Mouse (Mus musculus) kidney, postnatal 10 days (tissue): ENCODE data around the gene Arl4c.

Experiments
- DNase-seq: peaks from one replicate; pipeline ENCODE4 v3.0.0; 2021; ENCODE audit warnings: mixed read lengths

Gene Arl4c

DNA sequence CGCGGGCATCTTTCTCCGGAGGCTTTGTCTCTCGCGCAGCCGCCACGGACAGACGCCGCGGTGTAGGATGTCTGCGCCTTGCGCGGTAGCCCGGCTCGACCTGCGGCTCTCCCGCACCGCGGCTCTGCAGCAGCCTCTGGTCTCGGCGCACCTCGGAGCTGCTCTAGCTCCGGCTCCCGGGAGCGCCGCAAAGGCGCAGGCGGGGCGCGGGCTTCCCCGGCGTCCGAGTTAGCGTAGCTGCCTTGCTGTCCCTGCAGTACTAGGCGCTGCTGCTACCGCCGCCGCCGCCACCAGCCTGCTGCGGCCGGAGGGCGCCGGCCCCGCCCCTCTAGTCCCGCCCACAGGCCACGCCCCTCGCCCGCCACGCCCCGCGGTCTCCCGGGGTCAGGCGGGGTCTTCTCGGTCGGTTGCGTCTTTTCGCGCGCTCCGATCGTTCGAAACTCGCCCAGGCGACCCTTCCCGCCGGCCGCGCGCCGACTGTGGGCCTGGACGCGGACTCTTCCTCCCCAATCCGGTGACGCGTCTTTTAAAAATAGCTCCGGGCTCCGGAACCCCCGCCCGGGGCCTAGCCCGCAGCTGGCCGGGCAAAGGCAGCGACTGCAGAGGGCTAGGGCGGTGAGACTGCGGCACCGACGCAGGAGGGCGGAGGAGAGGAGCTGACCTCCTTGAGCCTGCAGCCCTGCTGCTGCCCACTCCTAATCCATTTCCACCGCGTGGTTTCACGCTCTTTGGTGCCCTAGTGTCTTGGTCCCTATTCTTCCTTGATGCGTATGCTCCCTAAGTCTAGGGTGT lies at the start of gene Arl4c:
TSS of gene Arl4c (minus strand) at position 352 of the 792 bp plus-strand sequence.
- peak; percentile 91 for DNase-seq

DNA sequence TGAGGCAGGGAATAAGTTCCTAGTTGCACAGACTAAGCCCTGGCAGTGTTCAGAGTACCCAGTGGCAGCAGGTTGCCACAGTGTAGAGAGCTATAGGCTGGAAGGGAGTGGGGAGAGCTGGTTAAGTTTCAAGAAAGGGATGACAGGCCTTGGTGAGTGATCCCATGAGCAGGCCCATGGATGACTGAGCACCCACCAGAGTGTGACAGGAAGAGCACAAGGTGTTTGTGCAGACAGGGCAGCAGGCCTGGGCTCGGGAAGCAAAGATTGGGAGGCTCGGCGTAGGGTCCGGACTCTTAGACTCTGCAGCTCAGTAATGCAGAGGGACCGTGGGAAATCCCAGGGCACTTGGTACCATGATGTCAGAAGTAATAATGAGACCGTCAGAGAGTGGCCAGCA lies 49.3 kb upstream of the Arl4c start:
- DNase-seq, result peak; percentile 66

DNA sequence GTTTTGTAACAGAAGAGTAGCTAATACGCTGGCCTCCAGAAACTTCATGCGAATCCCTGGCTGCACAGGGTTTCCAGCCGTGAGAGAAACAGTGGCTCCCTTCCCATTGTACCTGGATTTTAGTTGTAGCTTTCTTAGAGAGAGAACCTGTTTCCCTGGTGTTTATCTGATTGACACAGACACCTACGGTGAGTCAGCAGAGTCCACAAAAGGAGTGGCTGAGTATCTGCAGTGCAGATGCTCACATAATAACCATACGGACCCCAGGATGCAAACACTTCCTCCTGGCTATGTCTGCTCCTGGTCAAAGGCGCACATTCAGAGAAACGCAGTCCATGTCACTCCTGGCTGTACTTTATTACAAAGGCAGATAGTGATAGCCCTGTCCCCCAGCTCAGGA lies 48.6 kb upstream of the Arl4c start:
- no peak for DNase-seq

- DNase-seq, result peak; percentile 56
Measured at GRCm38 (mm10) chr1:88750126-88750525, 48.1 kb upstream of the Arl4c start.

DNA sequence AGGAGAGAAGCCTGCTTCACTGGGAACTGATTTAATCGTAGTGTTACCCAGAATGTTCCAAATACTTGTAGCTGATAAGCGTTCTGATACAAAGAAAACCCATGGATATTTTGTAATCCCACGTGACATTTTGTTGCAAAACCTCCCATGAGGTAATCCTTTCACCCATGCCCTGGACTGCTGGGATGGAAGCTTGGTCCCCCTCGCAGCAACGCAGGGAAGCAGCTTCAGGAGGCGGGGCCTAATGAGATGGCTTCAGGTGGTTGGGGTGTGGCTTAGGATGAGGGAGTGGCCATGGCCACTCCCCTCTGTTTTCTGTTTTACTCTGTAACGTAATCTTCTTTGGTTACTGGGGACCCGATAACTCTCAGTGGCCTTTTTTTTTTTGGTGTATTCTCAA lies 47.1 kb upstream of the Arl4c start:
- no peak for DNase-seq

DNA sequence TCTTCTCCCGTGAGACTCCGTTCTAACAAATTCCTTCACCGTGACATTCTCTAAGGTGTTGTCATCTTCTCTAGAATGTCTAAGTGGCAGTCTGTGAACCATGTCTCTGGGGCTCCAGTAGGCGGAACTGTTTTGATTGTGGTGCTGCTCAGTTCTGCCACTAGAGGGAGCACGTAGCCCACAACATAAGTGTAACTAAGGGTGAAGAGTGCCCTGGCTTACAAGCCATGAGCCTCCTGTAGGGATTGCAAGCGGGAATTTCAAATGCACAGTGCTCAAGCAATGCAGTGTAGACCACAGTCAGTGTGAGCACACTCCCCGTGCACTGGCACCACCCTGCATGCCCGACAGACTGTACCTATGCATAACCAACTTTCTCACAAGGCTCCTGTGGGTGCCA lies 43.2 kb upstream of the Arl4c start:
- DNase-seq, result peak; percentile 88

- no peak for DNase-seq
Measured at GRCm38 (mm10) chr1:88744261-88744660, 42.2 kb upstream of the Arl4c start.

DNA sequence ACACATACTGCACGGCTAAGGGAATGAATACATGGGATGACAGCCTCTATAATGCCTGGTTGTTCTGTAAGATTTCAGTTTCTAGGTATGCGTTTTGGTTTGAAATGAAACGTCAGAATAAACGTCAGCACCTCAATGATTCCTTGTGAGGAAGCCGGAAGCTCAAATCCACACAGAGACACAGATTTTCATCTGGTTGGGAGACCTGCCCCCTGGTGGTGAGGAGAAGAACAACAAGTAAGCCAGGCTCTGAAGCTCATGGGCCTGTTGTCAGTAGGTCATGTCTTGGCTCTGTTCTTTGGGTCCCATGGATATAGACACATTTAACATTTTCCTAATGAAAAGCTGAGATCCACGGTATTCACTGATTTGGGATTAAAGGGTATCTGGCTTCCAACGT lies 40.4 kb upstream of the Arl4c start:
- peak; percentile 65 for DNase-seq

GRCm38 (mm10) chr1:88739546-88739945 lies 37.5 kb upstream of the Arl4c start:
- no peak for DNase-seq

DNA sequence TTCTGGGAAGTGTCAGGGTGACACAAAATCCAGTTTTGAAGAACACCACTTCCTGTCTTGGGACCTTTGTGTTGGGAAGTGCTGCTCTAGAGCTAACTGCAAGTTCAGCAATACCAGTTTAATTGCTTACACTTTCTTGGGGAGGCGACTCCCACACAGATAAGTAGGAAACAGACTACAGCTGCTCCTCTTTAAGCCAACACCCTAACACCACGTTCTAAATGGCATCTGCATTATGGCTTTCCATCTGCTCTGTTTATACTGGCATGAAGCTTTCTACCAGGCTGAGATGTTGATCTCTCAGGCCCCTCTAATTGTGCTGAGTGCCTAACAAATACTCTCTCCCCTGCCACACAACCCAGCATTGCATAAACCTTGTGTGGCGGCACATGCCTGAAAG lies 36.9 kb upstream of the Arl4c start:
- no peak for DNase-seq

GRCm38 (mm10) chr1:88729496-88729895 lies 27.5 kb upstream of the Arl4c start:
- DNase-seq, result no peak

DNA sequence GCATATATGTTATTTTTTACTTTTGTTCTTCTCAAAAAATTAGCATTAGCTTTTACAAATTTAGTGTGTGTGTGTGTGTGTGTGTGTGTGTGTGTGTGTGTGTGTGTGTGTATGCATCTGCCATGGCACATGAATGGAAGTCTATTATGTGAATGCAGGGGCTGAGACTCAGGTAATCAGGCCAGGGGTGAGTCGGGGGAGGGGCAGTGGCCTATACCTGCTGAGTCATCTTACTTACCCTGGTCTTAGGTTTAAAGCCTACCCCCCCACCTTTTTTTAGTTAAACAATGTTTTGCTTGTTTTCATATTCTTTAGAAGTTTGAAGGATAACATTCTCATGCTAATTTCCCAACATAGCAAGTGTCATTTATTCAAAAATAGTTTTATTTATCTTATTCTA lies 25.3 kb upstream of the Arl4c start:
- no peak for DNase-seq

DNA sequence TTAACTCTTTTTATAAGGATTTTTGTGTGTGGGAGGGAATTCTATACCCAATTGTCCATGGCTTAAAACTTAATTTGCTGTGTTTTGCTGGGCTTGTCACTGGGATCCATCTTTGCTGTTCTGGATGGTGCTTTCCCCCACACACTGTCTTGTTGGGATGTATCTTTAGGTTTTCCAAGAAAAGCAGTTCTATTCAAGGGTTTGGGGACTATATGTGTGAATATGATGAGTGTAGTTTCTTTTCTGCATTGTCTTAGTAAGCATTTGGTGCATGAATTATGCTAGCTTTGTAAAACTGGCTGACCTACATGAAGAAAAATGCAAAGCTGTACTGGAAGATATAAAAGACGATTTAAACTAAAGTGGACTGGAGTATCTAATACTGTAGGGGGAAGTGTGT lies 23.7 kb upstream of the Arl4c start:
- DNase-seq, result no peak

DNA sequence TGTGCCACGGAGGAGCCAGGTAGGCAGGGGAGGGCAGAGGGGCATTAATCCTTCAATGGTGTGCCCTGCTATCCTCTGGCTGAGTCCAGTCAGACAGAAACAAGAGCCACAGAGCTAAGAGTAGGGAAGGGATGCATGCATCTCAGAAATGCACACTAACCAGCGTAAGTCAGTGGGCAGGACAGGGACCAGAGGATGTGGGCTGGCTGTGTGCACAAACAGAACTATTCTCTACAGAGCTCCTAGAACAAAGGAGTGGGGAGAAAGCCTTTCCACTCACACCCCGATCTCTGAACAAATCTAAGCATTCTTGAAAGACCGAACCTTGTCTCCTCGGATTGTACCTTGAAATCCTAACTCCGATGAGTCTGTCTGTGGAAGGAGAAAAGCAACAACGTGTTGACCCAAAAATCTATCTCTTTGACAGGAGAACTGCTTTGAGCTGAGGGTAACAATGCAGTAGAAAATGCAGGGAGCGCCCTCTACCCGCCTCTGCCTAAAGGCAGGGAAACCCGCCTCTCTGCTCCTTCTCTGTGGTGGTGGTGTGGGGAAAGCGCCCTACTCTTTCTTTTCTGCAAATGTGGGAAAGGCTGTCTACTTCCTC lies 18.7 kb upstream of the Arl4c start:
- DNase-seq, result no peak

DNA sequence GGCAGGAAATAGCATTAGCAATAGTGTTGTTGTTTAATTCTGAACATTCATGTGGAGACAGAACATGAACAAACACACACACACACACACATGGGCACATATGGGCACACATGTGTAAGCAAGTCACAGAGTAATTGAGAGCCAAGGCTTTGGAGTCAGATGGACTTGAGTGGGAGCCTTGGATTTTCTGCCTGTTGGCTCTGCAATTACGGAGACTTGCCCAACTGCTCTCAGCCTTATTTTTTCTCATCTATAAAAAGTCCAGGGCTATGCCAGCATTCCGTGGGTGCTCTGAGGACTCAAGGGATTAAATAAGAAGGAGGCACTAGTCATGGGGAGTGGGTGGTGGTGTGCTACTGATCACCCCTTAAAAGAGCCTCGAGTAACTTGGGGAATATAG lies 16.5 kb upstream of the Arl4c start:
- DNase-seq, result no peak

- DNase-seq, result no peak
Measured at GRCm38 (mm10) chr1:88717736-88718135, 15.7 kb upstream of the Arl4c start.

- DNase-seq, result peak; percentile 30
Measured at GRCm38 (mm10) chr1:88712011-88712410, 10.0 kb upstream of the Arl4c start.

DNA sequence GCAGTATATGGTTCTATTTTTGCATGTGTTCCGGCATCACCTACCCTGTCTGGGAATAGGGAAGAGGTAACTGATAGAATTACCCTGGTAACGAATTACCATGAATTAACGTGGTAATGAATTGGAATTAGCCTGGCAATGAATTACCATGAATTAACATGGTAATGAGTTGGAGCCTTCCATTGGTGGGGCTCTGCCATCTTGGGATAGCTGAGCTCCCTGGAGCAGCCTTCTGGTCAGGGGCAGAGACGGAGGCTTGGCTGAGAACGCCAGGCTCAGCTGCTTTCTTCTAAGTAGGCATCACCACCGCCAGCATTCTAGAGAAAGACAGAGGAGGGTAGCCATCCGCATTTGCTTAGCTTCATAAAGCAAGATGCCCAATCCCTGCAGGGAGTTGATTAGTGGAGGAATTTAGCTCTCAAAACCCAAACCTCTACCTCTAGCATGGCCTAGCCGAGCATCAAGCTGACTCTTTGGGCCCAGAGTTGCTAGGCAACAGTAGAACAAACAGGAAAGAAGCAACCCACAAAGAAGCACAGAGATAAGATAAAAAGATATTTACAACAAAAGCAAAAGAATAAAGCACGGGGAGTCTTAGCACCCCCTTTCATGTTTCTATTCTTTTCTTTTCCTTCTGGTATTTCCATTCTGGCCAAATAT lies 6.8 kb upstream of the Arl4c start:
- no peak for DNase-seq

DNA sequence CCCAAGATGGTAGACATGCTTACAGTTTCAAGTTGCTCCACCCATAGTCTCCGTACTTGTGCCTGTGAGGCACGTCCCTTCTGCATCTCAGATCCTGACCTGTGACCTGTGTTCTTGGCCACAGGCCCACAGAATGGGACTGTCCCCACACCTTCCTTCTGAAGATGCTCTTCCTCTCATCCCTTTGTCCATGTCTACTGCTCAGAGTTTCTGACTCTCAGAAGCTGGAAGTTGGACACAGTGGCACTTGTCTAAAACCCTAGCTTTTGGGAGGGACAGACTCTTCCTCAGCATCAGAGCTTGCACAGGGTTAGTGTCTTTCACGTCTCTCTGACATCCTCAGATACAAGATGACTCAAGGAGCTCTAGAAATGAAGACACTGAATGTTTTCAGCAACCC lies 6.2 kb upstream of the Arl4c start:
- no peak for DNase-seq

GRCm38 (mm10) chr1:88707536-88707935 lies 5.5 kb upstream of the Arl4c start:
- DNase-seq, result no peak

- DNase-seq, result peak; percentile 94
Measured at GRCm38 (mm10) chr1:88705799-88706198, 3.8 kb upstream of the Arl4c start.

GRCm38 (mm10) chr1:88705050-88705449 lies 3.0 kb upstream of the Arl4c start:
- DNase-seq, result peak; percentile 74

DNA sequence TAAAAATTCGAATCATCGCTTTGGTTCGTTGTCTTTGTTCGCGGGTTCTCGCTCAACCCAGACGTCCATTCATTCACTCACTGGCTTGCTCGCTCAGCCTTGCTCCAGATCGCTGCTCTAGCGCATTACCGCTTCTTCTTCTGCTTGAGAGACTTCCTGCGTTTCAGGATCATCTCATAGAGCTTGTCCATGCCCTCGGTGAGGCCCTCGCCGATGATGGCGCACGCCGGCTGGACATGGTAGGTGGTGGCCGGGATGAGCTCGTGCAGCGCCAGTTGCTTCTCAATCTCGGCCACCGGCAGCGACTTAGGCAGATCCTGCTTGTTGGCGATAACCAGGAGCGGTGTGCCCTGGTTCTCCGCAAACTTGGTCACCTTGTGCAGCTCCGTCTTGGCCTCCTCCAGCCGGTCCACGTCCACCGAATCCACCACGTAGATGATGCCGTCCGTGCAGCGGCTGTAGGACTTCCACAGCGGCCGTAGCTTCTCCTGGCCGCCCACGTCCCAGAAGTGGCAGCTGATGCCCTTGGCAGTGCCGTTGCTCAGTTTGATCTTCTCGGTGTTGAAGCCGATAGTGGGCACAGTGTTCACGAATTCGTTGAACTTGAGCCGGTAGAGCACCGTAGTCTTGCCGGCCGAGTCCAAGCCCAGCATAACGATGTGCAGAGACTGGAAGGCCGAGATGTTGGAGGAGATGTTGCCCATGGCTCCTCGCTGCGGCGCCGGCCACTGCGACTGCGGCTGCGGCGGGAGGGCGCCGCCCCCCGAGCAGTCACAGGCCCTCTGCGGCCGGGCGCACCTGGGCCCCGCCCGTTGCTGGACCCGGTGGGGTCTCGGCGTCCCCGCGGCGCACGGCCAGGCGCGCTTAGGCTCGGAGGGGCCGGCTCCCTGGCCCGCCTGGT lies 810 bp downstream of the Arl4c start:
- peak; percentile 68 for DNase-seq
